Comparison of ENCODE assay signal across 25 mouse cellular contexts in genomic region chr19:16231584-16231983, GRCm38 (mm10).
DNase-seq lines count a peak whose midpoint lies in the region; ATAC-seq lines count a peak whose summit lies in the region.
"Had no signal": no experiment of that assay in that cellular context is flagged by ENCODE, and none has a peak within 500 bp of the region (broad histone marks: within the 10 kb centered on the region; RNA-seq: fewer than 3 reads in every experiment).

No protein-coding gene starts in this region.

- no peak for ATAC-seq in heart, embryonic 12.5 days (ENCODE audit: insufficient number of reproducible peaks, low FRiP score)
- ATAC-seq: activated CD4-positive, CD25-positive, alpha-beta regulatory T cell, adult 4 months; forebrain, embryonic 14.5 days; forebrain, embryonic 16.5 days; Patski had no signal

- peaks cover 4% of the 10 kb centered on the region; the same call in 1 of the 2 replicates for H3K4me1 ChIP-seq in heart, embryonic 12.5 days (replicated peaks)

- no peaks in the 10 kb centered on the region for H3K9me3 ChIP-seq in heart, embryonic 12.5 days (replicated peaks)
- H3K9me3 ChIP-seq: embryonic facial prominence, embryonic 13.5 days; embryonic facial prominence, embryonic 15.5 days; forebrain, embryonic 10.5 days; forebrain, embryonic 12.5 days; G1E had no signal

- WGBS in heart, embryonic 12.5 days = 65% methylated on average over 1 of the region's 1 CpGs

- no peak overlapping the region for H3K9ac ChIP-seq in heart, embryonic 12.5 days
- H3K9ac ChIP-seq: embryonic facial prominence, embryonic 13.5 days; embryonic facial prominence, embryonic 15.5 days; forebrain, embryonic 12.5 days had no signal

- no peak overlapping the region for H3K4me3 ChIP-seq in heart, embryonic 12.5 days
- H3K4me3 ChIP-seq: embryonic facial prominence, embryonic 13.5 days; embryonic facial prominence, embryonic 15.5 days; erythroblast, embryonic 14.5 days; forebrain, embryonic 10.5 days; forebrain, embryonic 12.5 days had no signal

- peak; percentile 31 for DNase-seq in heart, adult 11 months
- DNase-seq in A20 (ENCODE audit: low read depth, low spot score) (peak; percentile 64), adipocyte (ENCODE audit: low spot score) (no peak)
- DNase-seq in splenic B cell, adult 2 months (ENCODE audit: low read depth, low spot score) = peak; percentile 32
- DNase-seq: adrenal gland, adult 2 months; adrenal gland, postnatal 10 days; adrenal gland, postnatal 25 days; cerebellum, adult 11 months; cerebellum, adult 18-20 months; cerebellum, adult 8-10 months; cerebellum, adult 9-11 months; cerebellum, postnatal 14 days; cerebellum, postnatal 36 days; embryo, embryonic 11 days had no signal

- peaks cover 1% of the 10 kb centered on the region; the same call in 1 of the 2 replicates for H3K36me3 ChIP-seq in heart, embryonic 12.5 days
- no peaks in the 10 kb centered on the region for H3K36me3 ChIP-seq in splenic B cell, adult 2 months (ENCODE audit: control insufficient read depth, insufficient read depth, low read length, poor library complexity, severe bottlenecking)
- H3K36me3 ChIP-seq: embryonic facial prominence, embryonic 13.5 days; embryonic facial prominence, embryonic 15.5 days; G1E had no signal

- no peak overlapping the region for H3K27ac ChIP-seq in heart, embryonic 12.5 days (ENCODE audit: poor library complexity, severe bottlenecking)
- H3K27ac ChIP-seq: embryonic facial prominence, embryonic 13.5 days; embryonic facial prominence, embryonic 15.5 days; forebrain, embryonic 10.5 days; forebrain, embryonic 12.5 days had no signal

- no peaks in the 10 kb centered on the region for H3K27me3 ChIP-seq in heart, embryonic 12.5 days (replicated peaks)
- no peaks in the 10 kb centered on the region for H3K27me3 ChIP-seq in splenic B cell, adult 2 months (ENCODE audit: control insufficient read depth, insufficient read depth, low read length, poor library complexity, severe bottlenecking)
- H3K27me3 ChIP-seq: embryonic facial prominence, embryonic 13.5 days; embryonic facial prominence, embryonic 15.5 days; forebrain, embryonic 12.5 days; Patski had no signal

- H3K4me2 ChIP-seq in heart, embryonic 12.5 days = no peak overlapping the region
- H3K4me2 ChIP-seq: embryonic facial prominence, embryonic 13.5 days; embryonic facial prominence, embryonic 15.5 days; forebrain, embryonic 12.5 days had no signal
